Mouse (Mus musculus) testis, adult 2 months (tissue): ENCODE results near the gene Mlec.

Experiments used
- CTCF ChIP-seq: fragments of 200-500 bp; IDR thresholded peaks from 2 replicates; pipeline ENCODE4 v1.5.1; 2012; ENCODE audit warnings: low read depth, mild to moderate bottlenecking, inconsistent platforms, low read length, moderate library complexity; ENCODE audit not compliant: control insufficient read depth, insufficient read depth, insufficient replicate concordance
- POLR2A ChIP-seq: fragments of 200-500 bp; IDR thresholded peaks from 2 replicates; pipeline ENCODE4 v1.6.1; 2012; ENCODE audit warnings: low read depth, mild to moderate bottlenecking, inconsistent platforms, low read length, moderate library complexity; ENCODE audit not compliant: control insufficient read depth

DNA sequence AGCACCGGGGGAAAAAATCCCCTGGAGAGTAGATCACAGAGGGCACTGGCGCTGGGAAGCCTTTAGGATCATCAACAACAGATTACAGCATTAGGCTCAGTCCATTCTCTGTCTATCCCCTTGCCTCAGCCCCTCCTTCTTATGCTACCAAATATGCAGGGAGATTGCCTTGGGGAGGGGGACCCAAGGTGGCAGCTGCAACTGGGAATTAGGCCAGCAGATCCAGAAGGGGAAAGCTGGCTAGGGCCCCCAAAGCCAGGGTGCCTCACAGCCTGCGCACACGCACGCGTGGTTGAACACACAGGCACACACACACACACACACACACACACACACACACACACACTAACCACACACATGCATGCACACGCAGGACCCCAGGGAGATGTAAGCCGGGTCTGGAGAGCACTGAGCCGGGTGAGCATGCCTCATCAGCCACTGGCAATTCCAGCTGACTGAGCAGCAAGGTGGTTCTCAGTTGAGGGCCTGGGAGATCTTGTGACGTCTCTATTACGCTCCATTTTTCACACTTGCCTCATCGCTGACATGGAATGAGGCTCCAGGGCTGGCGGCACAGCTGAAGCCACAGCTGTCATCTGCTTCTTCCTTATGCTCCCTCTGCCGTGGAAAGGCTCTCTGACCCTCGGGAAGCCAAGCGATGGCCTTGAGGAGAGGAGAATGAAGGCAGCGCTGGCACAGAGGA lies 28.5 kb upstream of the Mlec start:
- no peak for TF ChIP-seq CTCF
- no peak for TF ChIP-seq POLR2A
